Mouse (Mus musculus) G1E-ER4 (cell line): ENCODE measurements around the gene Sorbs1. TPM values are rescaled to one million over a fixed set of nuclear protein-coding genes. Genes with fewer than 3 reads are reported as not detected.

Experiments
- GATA1 ChIP-seq: IDR thresholded peaks from one replicate; pipeline ENCODE4 v1.8.0; 2012; ENCODE audit warnings: low read length, inconsistent platforms
- polyA plus RNA-seq: library from polyadenylated mRNA; stranded (reverse); fragments of >175 nt; gene quantifications from 2 replicates; pipeline ENCODE4 v1.2.3, GENCODE M21; 2012

Sorbs1 gene
- polyA plus RNA-seq, 1 experiment: 12.8 TPM

- no peak for TF ChIP-seq GATA1
Observed at GRCm38 (mm10) chr19:40310410-40311130, 203.0 kb downstream of the Sorbs1 start.

- no peak for TF ChIP-seq GATA1
Observed at GRCm38 (mm10) chr19:40309911-40310310, 203.7 kb downstream of the Sorbs1 start.

GRCm38 (mm10) chr19:40307550-40307949 is 206.0 kb downstream of the Sorbs1 start:
- no peak for TF ChIP-seq GATA1

- TF ChIP-seq GATA1: no peak
Observed at GRCm38 (mm10) chr19:40306631-40307030, 206.9 kb downstream of the Sorbs1 start.

- no peak for TF ChIP-seq GATA1
Observed at GRCm38 (mm10) chr19:40305456-40305855, 208.1 kb downstream of the Sorbs1 start.

- TF ChIP-seq GATA1: no peak
Observed at GRCm38 (mm10) chr19:40302916-40303315, 210.7 kb downstream of the Sorbs1 start.

- TF ChIP-seq GATA1: no peak
Observed at GRCm38 (mm10) chr19:40302477-40302876, 211.1 kb downstream of the Sorbs1 start.

GRCm38 (mm10) chr19:40299983-40300759 is 213.4 kb downstream of the Sorbs1 start:
- TF ChIP-seq GATA1: no peak

GRCm38 (mm10) chr19:40299182-40299581 is 214.4 kb downstream of the Sorbs1 start:
- TF ChIP-seq GATA1: no peak

GRCm38 (mm10) chr19:40298574-40298973 is 215.0 kb downstream of the Sorbs1 start:
- no peak for TF ChIP-seq GATA1

- TF ChIP-seq GATA1: no peak
Observed at GRCm38 (mm10) chr19:40297798-40298144, 215.8 kb downstream of the Sorbs1 start.

- no peak for TF ChIP-seq GATA1
Observed at GRCm38 (mm10) chr19:40297078-40297797, 216.3 kb downstream of the Sorbs1 start.

- TF ChIP-seq GATA1: no peak
Observed at GRCm38 (mm10) chr19:40294231-40294630, 219.3 kb downstream of the Sorbs1 start.

- no peak for TF ChIP-seq GATA1
Observed at GRCm38 (mm10) chr19:40293791-40294190, 219.8 kb downstream of the Sorbs1 start.

GRCm38 (mm10) chr19:40290099-40290724 is 223.4 kb downstream of the Sorbs1 start:
- TF ChIP-seq GATA1: no peak

- TF ChIP-seq GATA1: no peak
Observed at GRCm38 (mm10) chr19:40288415-40288814, 225.2 kb downstream of the Sorbs1 start.
